Mouse (Mus musculus): Measurements from ENCODE around the gene Msantd3. TPM values are rescaled to one million over a fixed set of nuclear protein-coding genes. Genes with fewer than 3 reads are reported as not detected.
A peak's percentile ranks its signal among the peaks of the same experiment; 100 is the strongest.

Gene Msantd3
- total and polyA plus RNA-seq, 3 experiments: not detected

GRCm38 (mm10) chr4:48552486-48553064 is 12.8 kb downstream of the Msantd3 start:
- Histone ChIP-seq H3K4me3 (replicated peaks in 1 of 3; ENCODE audit: low read depth in 2 of 3, low read length in 2 of 3, poor library complexity in 1 of 3) (no peak overlapping the region), H3K36me3 (replicated peaks in 1 of 2; ENCODE audit: control insufficient read depth in 1 of 2, insufficient read depth in 1 of 2, low read length in 1 of 2) (no peaks in the 10 kb centered on the region), H3K27me3 (replicated peaks) (no peaks in the 10 kb centered on the region), H3K9me3 (replicated peaks; ENCODE audit: low read length) (no peaks in the 10 kb centered on the region), H3K4me2 (ENCODE audit: insufficient read depth, low read depth, poor library complexity, severe bottlenecking) (no peak overlapping the region), H3K4me1 (ENCODE audit: control insufficient read depth in 1 of 2, insufficient read depth in 2 of 2) (peaks cover 0 to 2% of the 10 kb centered on the region in 2 experiments; a peak in 1 of 4 replicates), H3K79me2 (replicated peaks; ENCODE audit: control insufficient read depth, extremely low read depth, insufficient read depth, poor library complexity, severe bottlenecking) (no peaks in the 10 kb centered on the region), H3K27ac (ENCODE audit: insufficient read depth, low read depth) (no peak overlapping the region), H3K9ac (ENCODE audit: insufficient read depth, low read depth) (no peak overlapping the region)
- no peak for DNase-seq (ENCODE audit: extremely low read depth)
- in situ Hi-C loops (cut with MboI; ENCODE audit: low pct_ligation_motif_present, low pct_unique_long_range_greater_than_20kb, low sequenced_read_pairs): no loop called here
- dilution Hi-C loops (cut with MboI; ENCODE audit: extremely low pct_ligation_motif_present, extremely low pct_unique_long_range_greater_than_20kb, low sequenced_read_pairs): no loop called here
- TF ChIP-seq JUN (IDR thresholded peaks at IDR 0.05; ENCODE audit: insufficient read depth, low read depth, low read length): no peak
- no peak for TF ChIP-seq IRF4 (IDR thresholded peaks at IDR 0.05; ENCODE audit: low read depth, low read length)
- TF ChIP-seq TCF12 (IDR thresholded peaks at IDR 0.05; ENCODE audit: low read depth, low read length): no peak
- TF ChIP-seq ZC3H11A (IDR thresholded peaks at IDR 0.05; ENCODE audit: low read depth, low read length): no peak
- TF ChIP-seq MAZ (IDR thresholded peaks at IDR 0.05; ENCODE audit: low read depth, low read length): no peak
- no peak for TF ChIP-seq TBP (conservative IDR thresholded peaks at IDR 0.05; ENCODE audit: low read depth, low read length)
- no peak for TF ChIP-seq NRF1 (IDR thresholded peaks at IDR 0.05; ENCODE audit: low read depth, low read length)
- TF ChIP-seq BHLHE40 (IDR thresholded peaks at IDR 0.05; ENCODE audit: low read depth, low read length): no peak
- TF ChIP-seq MEF2A (IDR thresholded peaks at IDR 0.05; ENCODE audit: borderline replicate concordance, low read depth, low read length): no peak
- no peak for TF ChIP-seq CTCF (conservative IDR thresholded peaks at IDR 0.05 in 1 of 2, IDR thresholded peaks at IDR 0.05 in 1 of 2; ENCODE audit: low read depth in 2 of 2, low read length in 2 of 2)
- no peak for TF ChIP-seq MXI1 (IDR thresholded peaks at IDR 0.05; ENCODE audit: low read depth, low read length)

GRCm38 (mm10) chr4:48554132-48554531 is 14.4 kb downstream of the Msantd3 start:
- no peaks in the 10 kb centered on the region for H3K27me3 ChIP-seq (replicated peaks)
- TF ChIP-seq MEF2A (IDR thresholded peaks at IDR 0.05; ENCODE audit: borderline replicate concordance, low read depth, low read length) (no peak), NELFE (IDR thresholded peaks at IDR 0.05; ENCODE audit: low read depth, low read length) (no peak), CTCF (conservative IDR thresholded peaks at IDR 0.05 in 1 of 2, IDR thresholded peaks at IDR 0.05 in 1 of 2; ENCODE audit: low read depth in 2 of 2, low read length in 2 of 2) (no peak), PAX5 (IDR thresholded peaks at IDR 0.05; ENCODE audit: low read length) (no peak), NRF1 (IDR thresholded peaks at IDR 0.05; ENCODE audit: low read depth, low read length) (no peak), SMC3 (IDR thresholded peaks at IDR 0.05; ENCODE audit: low read depth, low read length) (no peak), SIN3A (IDR thresholded peaks at IDR 0.05; ENCODE audit: low read length) (no peak), ZKSCAN1 (IDR thresholded peaks at IDR 0.05; ENCODE audit: borderline replicate concordance, low read depth, low read length) (no peak), USF2 (conservative IDR thresholded peaks at IDR 0.05; ENCODE audit: low read depth, low read length) (no peak), MAZ (IDR thresholded peaks at IDR 0.05; ENCODE audit: low read depth, low read length) (no peak), KAT2A (IDR thresholded peaks at IDR 0.05; ENCODE audit: insufficient replicate concordance, low read length) (no peak), BHLHE40 (IDR thresholded peaks at IDR 0.05; ENCODE audit: low read depth, low read length) (no peak), POLR2AphosphoS2 (IDR thresholded peaks at IDR 0.05; ENCODE audit: low read depth, low read length) (no peak), TCF12 (IDR thresholded peaks at IDR 0.05; ENCODE audit: low read depth, low read length) (no peak), MAX (IDR thresholded peaks at IDR 0.05; ENCODE audit: low read length) (no peak), MAFK (IDR thresholded peaks at IDR 0.05; ENCODE audit: insufficient replicate concordance, low read length) (no peak), MXI1 (IDR thresholded peaks at IDR 0.05; ENCODE audit: low read depth, low read length) (no peak), RCOR1 (conservative IDR thresholded peaks at IDR 0.05; ENCODE audit: low read depth, low read length) (no peak), ZNF384 (IDR thresholded peaks at IDR 0.05; ENCODE audit: low read depth, low read length) (no peak)
- peak overlapping the region; percentile 29; the same call in 1 of the 2 replicates for H3K4me2 ChIP-seq (ENCODE audit: insufficient read depth, low read depth, poor library complexity, severe bottlenecking)
- H3K79me2 ChIP-seq (replicated peaks; ENCODE audit: control insufficient read depth, extremely low read depth, insufficient read depth, poor library complexity, severe bottlenecking): no peaks in the 10 kb centered on the region
- H3K4me3 ChIP-seq (replicated peaks in 1 of 3; ENCODE audit: low read depth in 2 of 3, low read length in 2 of 3, poor library complexity in 1 of 3): no peak overlapping the region
- H3K9me3 ChIP-seq (replicated peaks; ENCODE audit: low read length): no peaks in the 10 kb centered on the region
- H3K4me1 ChIP-seq (ENCODE audit: control insufficient read depth in 1 of 2, insufficient read depth in 2 of 2): peaks cover 0 to 2% of the 10 kb centered on the region in 2 experiments; a peak in 1 of 4 replicates
- in situ Hi-C loops (cut with MboI; ENCODE audit: low pct_ligation_motif_present, low pct_unique_long_range_greater_than_20kb, low sequenced_read_pairs): no loop called here
- H3K27ac ChIP-seq (ENCODE audit: insufficient read depth, low read depth): no peak overlapping the region
- DNase-seq (ENCODE audit: extremely low read depth): no peak
- H3K36me3 ChIP-seq (replicated peaks in 1 of 2; ENCODE audit: control insufficient read depth in 1 of 2, insufficient read depth in 1 of 2, low read length in 1 of 2): no peaks in the 10 kb centered on the region
- H3K9ac ChIP-seq (ENCODE audit: insufficient read depth, low read depth): no peak overlapping the region
- dilution Hi-C loops (cut with MboI; ENCODE audit: extremely low pct_ligation_motif_present, extremely low pct_unique_long_range_greater_than_20kb, low sequenced_read_pairs): no loop called here

Measured in CH12.LX (cell line).